Mouse (Mus musculus) cerebellum, postnatal 4 days (tissue): ENCODE measurements around the gene Carmil1.
"Not testable (repeated sequence)": the region's sequence is repeated elsewhere in the genome, so short reads cannot be mapped to it uniquely, and the experiment has no call there.

Experiments used
- DNase-seq, 2 experiments: peaks; one replicate each; pipeline ENCODE4 v3.0.0; 2022; ENCODE audit warnings: low spot score in 2 of 2, mixed read lengths in 1 of 2

Gene Carmil1

DNA sequence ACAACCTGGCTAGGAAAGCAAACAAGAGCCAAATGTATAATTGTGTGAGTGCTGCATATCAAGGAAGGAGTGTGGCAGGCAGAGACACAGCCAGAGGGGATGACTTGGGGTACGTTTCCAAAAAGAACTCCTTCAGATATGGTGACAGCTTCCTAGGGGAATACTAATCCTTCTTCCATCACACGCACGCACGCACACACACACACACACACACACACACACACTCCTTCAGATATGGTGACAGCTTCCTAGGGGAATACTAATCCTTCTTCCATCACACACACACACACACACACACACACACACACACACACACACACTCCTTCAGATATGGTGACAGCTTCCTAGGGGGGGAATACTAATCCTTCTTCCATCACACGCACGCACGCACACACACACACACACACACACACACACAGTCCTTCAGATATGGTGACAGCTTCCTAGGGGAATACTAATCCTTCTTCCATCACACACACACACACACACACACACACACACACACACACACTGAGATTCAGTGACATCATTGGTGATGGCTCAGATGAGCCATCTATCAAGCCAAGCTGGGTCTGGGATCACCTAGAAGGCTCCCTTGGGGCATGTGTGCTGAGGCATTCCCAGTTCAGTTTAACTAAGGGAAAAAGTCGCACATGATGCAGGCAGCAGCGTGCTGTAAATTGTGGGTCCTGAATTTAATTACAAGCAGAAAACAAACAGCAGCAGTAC is 175.8 kb downstream of the Carmil1 start:
- DNase-seq = not testable (repeated sequence)

DNA sequence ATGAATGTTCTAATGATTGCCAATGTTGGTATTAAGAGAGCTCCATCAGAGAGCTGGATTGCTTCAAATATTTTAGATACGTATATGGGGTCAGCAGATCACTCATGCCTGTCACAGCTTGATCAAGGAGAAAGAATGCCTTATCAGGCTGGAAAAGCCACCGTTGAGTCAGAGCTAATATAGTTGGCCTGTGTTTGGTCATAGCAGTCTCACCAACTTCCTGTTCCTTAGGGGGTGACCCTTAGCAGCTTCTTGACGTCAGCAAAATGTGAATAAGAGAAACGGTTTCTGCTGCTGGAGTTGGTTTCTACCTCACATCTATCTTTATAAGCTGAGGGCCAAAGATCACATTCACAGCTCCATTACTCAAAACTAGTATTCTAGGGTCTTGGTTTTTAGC is 176.6 kb downstream of the Carmil1 start:
- no peak for DNase-seq

DNA sequence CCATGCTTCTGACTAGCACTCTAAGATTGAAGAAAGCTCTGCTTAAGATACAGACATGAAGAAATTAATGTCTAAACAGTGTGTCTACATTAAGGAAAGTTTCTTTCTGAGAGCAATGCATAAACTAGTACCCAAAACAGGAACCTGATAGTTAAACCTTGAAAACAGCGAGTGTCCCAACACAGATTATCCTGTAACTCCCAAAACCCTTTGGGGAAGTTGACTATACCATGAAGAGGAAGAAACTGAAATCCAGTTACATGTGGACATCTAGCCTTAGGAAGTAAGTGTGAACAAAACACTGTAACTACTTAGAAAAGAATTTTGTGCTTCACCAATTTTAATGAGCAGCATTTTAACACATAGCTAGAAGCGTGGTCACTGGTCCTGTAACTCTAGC is 177.4 kb downstream of the Carmil1 start:
- no peak for DNase-seq

DNA sequence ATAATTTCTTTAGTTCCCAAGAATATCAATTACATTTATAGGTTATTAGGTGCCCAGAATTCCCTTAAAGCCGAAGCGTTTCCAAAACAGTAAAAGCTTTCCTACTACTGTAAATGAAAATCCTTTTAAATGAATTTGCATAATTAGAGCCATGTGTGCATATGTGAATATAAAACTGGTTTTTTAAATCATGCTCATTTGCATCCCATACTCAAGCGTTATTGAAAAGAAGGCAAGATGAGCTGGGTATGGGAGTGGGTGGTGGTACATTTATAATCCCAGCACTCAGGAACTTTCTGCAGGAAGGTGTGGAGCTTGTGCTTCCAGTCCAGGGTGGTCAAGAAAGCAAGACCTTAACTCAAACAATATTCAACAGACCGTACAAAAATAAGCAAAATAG is 178.3 kb downstream of the Carmil1 start:
- no peak for DNase-seq

DNA sequence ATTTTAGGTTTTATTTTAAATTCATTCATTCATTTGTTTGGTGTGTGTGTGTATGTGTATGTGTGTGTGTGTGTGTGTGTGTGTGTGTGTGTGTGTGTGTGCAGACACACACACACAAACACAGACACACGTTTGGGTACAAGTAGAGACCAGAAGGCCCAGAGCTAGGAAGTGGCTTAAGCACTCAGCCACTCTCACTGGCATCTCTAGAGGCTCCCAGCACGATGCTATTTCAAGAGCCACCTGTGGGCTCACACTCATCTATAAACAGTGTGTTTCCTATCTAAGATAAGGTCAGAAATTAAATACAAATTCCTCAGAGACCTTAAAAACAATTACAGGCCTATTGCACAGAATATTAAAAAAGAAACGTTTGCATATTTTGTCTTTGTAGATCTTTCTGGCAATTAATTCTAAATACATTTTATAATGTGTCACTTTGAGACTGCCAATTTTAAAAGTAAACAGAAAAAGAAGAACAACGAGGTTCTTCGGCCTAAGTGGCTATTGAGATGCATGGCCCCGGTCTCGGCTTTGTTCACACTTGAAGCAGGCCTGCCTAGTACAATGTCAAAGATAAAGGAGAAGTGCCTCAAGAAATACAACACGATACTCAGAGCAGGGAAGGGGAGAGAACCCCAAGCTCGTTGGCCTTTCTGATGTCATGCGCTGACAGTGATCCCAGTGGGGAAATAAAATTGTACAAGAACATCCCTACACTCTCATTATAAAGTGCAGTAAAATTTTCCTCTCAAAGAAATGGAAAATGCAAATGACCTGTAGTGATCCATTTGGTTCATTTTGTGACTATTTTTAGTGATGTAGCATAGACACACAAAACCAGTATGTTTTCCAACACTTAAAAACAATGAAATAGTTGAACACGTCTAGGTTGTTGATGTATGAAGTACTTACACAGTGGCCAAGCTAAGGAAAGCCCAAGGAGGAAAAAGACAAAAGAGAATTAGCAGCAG is 179.2 kb downstream of the Carmil1 start:
- no peak for DNase-seq

DNA sequence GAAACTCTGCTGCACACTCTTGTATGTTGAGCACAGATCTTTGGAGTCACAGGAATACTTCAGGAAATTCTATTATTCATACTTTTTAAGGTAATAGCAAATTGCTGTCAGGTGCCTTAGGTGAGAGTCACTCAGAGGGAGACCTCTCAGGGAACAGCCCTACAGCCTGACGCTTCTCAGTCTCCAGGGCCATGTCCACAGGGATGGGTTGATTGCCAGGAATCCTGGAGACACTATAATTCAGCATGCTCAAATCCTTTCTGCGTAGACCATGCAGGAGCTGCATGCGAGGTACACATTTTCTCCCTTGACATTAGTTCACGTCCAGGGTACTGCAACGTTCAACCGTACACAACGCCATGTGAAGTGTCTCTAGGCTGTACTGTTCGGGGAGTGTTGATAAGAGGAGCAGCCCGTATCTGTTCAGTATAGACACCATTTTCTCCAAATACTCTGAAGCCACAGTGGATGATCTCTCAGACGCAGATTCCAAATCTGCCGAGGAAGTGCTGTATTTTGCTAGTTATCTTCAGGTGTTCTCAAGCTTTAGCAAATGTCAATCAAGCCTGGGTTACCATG is 180.0 kb downstream of the Carmil1 start:
- no peak for DNase-seq

DNA sequence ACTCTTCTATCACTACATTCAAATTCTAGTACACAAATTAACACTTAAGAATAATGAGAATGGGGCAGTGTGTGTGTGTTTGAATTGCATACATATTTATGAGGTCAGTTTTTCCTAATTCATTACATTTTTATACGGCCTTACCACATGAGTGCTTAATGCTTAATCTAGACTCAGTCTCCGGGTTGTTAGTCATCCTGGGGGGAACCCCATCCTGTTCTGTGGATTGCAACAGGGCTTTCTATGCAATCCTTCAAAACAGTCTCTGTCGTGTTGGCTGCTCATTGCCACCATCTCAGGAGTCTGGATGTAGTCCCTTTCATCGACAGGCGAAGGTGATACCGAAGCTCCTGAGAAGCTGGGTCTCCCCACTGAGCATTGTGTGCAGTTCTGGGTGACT is 184.0 kb downstream of the Carmil1 start:
- no peak for DNase-seq

DNA sequence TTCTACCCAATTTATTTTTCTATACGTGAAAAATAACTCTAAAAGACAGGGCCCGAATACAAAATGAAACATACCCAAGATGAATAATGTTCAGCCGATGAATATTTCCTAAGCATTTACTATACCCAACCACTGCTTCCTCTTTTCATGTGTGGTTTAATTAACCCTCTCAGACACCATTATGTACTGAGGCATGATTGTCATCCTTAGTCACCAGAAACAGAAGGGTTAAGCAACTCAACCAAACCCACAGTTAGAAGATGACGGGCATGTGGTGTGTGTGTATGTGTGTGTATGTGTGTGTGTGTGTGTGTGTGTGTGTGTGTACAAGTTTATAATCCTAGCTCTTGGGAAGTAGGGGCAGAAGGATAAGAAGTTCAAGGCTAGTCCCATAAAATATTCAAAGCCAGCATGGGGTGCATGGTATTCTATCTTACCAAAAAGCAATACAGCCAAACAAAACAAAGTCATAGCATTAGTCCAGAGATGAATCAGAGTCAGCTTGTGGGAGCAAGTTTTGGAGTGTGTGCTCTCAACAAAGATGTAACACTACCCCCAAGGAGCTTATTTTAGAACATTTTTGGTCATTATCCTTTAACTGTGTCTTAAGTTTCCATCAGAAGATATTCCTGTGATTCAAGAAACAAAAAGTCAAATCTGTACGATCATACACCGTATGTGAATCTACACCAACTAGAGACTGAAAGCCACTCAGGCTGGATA is 185.6 kb downstream of the Carmil1 start:
- no peak for DNase-seq

DNA sequence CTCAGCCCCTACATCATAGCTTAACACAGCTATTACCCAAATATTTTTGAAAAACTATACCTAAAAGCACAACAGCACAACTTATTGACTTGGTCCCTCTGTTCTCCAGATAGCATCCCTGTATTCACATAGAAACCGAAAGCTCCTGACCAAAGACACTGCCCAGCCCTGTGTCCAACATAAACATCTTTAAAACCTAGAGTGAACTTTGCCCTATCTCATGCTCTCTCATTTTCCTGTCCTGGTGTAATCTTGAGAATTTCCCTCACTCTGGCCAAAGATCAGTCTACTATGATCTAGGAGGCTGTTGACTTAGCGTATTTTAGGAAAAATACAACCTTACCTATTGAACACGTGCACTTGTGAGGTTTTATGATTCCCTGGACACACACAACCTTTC is 187.5 kb downstream of the Carmil1 start:
- no peak for DNase-seq

DNA sequence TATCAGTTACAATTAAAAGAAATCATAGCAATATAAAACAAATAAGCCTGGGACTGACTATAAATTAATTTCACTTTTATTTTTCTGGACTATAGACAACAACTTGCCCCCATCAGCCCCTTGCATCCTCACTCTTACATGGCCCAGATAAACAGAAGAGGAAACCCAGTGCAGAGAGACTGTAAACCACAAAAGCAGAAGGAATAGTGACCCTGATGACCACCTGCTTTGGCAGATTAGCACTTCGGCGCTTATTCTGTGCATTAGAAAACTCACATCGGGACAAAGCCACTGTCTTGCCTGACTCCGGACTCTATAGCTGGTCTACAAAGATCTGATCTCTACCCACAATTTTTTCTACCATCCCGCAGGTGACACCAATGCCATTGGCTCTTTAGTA is 188.5 kb downstream of the Carmil1 start:
- no peak for DNase-seq

DNA sequence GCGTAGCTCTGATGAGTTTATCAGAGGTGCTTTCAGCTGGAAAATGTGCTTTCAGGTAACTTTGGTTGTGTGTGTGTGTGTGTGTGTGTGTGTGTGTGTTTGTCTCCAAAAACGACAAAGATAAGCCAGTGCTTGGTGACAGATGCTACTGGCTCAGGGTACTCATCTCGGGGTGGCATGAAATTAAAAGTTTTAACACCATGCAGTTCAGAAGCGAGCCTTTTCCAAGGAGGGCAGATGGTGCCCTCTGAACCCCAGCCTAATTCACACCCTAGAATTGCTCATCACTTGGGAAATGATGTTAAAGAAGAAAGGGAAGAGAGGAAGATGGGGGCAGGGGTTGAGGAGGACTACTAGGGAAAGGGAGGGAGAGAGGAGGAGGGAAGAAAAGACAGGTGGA is 198.4 kb downstream of the Carmil1 start:
- DNase-seq = no peak

DNA sequence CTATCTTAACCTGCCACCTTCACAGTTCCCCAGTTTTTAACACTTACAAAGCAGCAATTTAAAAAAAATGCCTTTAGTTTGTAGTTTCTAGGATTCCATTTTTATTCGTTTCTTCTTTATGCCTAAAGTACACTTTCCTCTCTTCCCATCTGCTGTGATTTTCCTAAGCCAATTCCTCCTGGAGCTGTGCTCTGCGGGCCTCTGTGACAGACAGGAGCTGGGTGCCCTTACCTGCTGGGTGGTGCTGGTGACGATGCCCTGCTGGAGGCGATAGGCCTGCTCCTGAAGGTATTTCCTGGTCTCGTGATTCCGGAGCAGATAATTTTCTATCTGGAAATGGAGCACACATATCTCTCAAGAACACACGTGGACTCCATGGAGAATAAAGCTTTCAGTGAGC is 198.9 kb downstream of the Carmil1 start:
- no peak for DNase-seq

DNA sequence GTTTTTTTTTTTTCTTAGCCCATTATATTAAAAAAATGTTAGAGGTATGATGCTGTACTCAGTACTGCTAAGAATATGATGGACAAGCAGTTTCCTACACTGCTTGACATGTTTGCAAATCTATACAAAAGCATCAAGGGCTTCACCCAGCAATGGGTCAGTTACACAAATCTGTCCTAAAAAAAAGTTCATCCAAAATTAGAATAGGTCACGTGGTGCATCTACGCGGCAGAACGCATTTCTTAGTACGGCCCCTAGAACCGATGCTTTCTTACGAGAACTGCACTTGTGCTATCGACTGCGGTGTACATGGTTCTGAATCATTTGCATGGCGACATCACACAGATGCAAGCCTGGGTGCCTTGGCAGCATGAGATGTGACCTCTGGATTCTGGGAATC is 208.0 kb downstream of the Carmil1 start:
- no peak for DNase-seq

DNA sequence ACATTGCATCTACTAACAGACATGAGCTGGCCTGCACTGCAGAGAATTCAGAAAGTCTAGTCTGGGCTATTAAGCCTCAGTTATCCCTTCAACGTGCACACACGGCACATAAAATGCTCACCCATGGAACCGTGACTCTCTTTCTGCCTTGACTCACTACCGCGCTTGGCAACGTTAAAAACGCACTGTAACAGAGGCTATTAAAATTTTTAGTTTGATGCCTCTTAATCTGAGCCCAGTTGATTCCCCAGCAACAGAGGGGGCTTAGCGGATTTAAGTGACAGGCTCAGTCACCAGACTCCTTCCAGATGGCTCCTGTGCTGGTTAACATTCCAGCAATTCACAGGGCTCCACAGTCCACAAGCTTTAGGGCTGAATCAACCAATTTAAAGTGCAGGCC is 213.0 kb downstream of the Carmil1 start:
- no peak for DNase-seq

DNA sequence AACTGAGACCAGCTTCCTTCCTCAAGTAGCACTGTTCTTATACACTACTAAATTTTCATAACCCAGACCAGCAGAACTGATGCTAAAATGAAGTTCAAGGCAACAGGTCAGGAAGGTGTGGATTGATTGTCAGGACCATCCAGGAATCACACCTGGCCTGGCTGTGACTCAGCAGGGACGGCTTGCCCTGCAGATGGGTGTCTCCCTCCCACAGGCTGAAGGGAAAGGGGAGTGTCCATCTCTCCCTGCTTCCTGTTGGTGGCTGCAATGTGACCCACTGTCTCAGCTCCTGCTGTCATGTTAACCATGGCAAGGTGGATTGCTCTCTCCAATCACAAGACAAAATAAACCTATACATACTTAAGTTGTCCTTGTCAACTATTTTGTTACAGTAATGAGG is 215.1 kb downstream of the Carmil1 start:
- DNase-seq = no peak

DNA sequence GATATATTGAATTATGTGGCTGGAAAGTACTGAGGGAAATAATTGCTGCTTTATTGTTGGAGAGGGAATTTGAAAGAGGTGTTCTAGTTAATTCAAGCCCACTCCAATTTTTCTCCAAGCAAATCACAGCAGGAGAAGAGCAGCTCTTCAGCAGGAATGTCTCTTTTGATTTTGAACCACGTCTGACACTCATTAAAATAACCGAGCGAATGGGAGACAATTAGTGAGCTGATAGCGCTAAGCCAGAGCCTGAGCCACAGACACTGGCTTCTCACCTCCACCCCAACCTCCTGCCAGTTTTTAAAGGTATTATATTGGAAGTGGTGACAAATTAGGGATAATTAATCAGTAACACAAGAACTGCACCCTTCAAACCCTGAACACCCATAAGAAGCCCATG is 217.8 kb downstream of the Carmil1 start:
- DNase-seq = no peak

DNA sequence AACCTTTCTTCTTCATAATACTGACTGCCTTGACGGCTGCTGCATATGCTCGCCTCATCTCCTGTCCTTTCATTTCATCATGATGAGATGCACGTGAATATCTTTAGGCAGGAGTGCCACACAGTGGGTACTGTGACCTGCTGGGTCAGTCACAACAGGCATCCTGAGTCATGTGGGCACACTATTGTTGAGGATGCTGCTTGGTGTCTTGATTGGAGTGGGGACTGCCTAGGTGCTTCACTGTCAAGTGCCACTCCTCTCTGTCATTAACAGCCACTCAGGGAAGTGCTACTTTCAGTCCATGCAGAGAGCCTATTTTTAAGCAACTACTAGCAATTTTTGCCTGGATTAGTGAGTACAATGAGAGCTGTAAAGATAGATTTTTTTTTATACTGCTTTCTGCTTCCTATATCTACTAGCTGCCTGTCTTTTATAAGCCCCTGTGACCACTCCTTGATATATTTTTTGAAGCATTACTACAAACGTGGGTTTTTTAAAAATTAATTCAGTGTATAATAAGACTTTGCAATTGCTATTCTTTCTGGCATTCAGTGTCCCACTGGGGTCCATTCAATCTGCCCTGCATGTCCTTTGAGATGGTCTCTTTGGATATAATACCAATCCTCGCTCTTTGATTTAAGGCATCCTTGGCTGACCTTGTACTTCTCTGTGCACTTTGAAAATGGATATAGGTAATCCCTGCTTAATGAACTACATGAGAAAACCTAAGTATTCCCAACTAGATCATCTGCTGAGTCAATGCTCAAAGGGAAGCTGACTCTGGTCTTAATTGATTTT is 225.3 kb downstream of the Carmil1 start:
- DNase-seq = no peak

DNA sequence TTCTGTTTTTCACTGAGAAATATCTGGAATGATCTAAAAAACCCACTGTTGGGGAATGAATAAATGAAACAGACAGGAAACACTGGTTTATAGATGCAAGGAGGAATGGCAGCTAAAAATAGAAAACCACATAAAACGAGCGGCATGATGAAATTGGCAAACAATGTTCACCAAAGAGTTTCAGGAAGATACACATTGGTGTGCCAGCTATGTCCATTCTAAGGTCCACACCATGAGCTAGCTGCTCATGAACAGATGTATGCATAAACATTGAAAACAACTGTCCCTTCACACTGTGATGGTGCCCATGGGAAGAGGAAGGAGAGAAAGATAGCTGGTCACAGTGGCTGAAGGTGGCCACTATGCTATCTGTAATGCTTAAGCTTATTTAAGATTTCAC is 229.1 kb downstream of the Carmil1 start:
- no peak for DNase-seq

DNA sequence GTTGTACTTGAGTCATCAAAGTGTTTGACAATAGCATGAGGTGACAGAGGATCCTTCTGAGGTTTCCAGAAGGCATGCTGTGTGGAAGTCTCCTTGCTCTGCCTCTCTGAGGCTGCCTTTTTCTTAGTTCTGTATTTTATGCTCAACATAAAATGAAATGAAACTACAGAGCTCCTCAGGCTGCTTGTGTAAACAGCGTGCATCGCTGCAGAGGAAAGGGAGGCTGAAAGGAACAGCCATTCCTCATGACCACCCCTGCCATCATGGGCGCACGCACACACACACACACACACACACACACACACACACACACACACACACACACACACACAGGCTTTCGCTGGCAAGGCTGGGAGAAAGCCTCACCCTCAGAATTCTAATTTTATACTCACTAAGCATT is 230.3 kb downstream of the Carmil1 start:
- no peak for DNase-seq

DNA sequence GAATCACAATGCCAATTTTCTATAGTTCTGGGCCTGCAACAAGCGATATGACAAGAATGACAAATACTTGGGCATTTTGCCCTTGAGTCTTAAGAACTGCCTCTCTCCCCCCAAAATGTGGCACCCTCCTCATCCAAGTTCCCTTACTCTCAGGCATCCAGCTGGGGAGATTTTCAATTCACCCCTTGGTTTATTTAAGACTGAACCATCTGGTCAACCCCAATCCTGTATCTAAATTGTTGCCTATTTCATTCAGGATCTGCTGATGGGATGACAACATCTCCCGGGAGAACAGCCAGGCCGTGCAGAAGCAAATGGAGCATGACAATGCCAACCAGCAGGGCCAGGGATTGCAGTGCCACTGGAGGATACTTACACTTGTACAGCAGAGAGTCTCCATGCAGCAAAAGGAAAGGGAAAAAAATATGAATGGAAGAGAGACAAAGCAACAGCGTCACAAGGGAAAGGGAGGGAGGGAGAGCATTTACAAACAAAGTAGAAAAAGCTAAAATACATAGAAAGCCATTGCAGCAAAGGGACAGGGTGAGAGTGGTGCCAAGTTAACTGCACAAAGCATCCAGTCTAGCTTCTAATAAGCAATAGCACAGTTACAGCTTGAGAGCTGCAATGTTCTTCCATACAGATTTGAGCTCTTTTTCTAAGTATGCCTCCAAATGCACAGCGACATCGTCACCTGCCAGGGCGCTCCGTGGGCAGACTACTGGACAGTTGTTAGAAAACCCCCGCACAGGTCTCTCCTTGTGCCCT is 231.1 kb downstream of the Carmil1 start:
- DNase-seq = peak in 1 of 2 experiments; percentile 42
